31 mouse cellular contexts compared by ENCODE assay signal in the genomic region with DNA sequence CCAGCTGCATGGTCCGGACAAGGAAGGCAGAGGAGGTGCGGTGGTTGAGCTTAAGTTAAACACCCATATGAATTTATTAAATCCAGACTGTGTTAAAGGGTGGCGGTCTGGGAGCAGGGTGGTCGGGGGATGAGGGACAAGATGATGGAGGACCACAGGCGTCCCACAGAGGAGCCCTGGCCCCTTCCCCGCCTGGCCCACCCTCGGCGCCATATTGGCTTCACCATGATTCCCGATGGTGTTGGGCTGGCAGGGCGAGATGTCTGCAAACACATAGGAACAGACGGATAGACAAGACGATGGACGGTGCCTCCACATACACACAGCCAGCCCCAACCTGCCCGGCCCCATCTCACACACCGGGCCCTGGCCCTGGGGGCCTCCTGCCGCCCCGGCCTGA. TPM values are rescaled to one million over a fixed set of nuclear protein-coding genes. Genes with fewer than 3 reads are reported as not detected.
DNase-seq lines count a peak whose midpoint lies in the region; ATAC-seq and TF ChIP-seq lines count a peak whose summit lies in the region.
"Had no signal": no experiment of that assay in that cellular context is flagged by ENCODE, and none has a peak within 500 bp of the region (broad histone marks: within the 10 kb centered on the region; RNA-seq: fewer than 3 reads in every experiment).

No protein-coding gene starts in this region.

- H3K4me2 ChIP-seq in liver, embryonic 14.5 days (ENCODE audit: low read depth), result peak overlapping the region; percentile 52; the same call in 1 of the 2 replicates
- H3K4me2 ChIP-seq in liver, postnatal 0 days (ENCODE audit: low read depth, low read length), result 0 out of 2 replicates have a peak overlapping the region, but pooled peaks have one; percentile 4
- H3K4me2 ChIP-seq: embryonic facial prominence, embryonic 12.5 days; embryonic facial prominence, embryonic 15.5 days; heart, embryonic 13.5 days; hindbrain, embryonic 14.5 days had no signal

- H3K27me3 ChIP-seq in liver, embryonic 14.5 days (ENCODE audit: control insufficient read depth, insufficient read depth, low read length), result no peaks in the 10 kb centered on the region
- no peaks in the 10 kb centered on the region for H3K27me3 ChIP-seq in liver, postnatal 0 days (ENCODE audit: insufficient read depth, low read length)
- H3K27me3 ChIP-seq: embryonic facial prominence, embryonic 12.5 days; embryonic facial prominence, embryonic 15.5 days; heart, embryonic 13.5 days; Patski had no signal

- H3K9me3 ChIP-seq in ES-E14 (ENCODE audit: control insufficient read depth, insufficient read depth, low read depth, low read length), result no peaks in the 10 kb centered on the region
- no peaks in the 10 kb centered on the region for H3K9me3 ChIP-seq in liver, embryonic 14.5 days (ENCODE audit: control insufficient read depth, low read length)
- H3K9me3 ChIP-seq in liver, postnatal 0 days (ENCODE audit: low read length), result no peaks in the 10 kb centered on the region
- H3K9me3 ChIP-seq: embryonic facial prominence, embryonic 12.5 days; embryonic facial prominence, embryonic 15.5 days; G1E; heart, embryonic 13.5 days had no signal

- WGBS in liver, embryonic 14.5 days (ENCODE audit: insufficient replicate concordance), result 75% methylated on average over 17 of the region's 17 CpGs
- WGBS in liver, postnatal 0 days (ENCODE audit: insufficient replicate concordance), result 89% methylated on average over 17 of the region's 17 CpGs

- intact Hi-C loops in heart, postnatal 10 days (cut with DNase I), result no loop called here

- in situ Hi-C loops in ES-E14 (cut with MboI; ENCODE audit: low sequenced_read_pairs in 2 of 2, unreplicated experiment in 2 of 2), result no loop called here

- no peak overlapping the region for H3K4me3 ChIP-seq in ES-E14 (ENCODE audit: insufficient read depth in 1 of 2, low read depth in 1 of 2, low read length in 2 of 2, poor library complexity in 1 of 2, severe bottlenecking in 1 of 2)
- H3K4me3 ChIP-seq in liver, embryonic 14.5 days (ENCODE audit: insufficient read depth in 1 of 2, low read depth in 2 of 2, low read length in 2 of 2), result no peak overlapping the region
- no peak overlapping the region for H3K4me3 ChIP-seq in liver, postnatal 0 days (ENCODE audit: low read depth, low read length)
- H3K4me3 ChIP-seq: embryonic facial prominence, embryonic 12.5 days; embryonic facial prominence, embryonic 15.5 days; gastrocnemius, adult 2 months; heart, embryonic 13.5 days had no signal

- TF ChIP-seq CTCF in liver, embryonic 14.5 days (IDR thresholded peaks at IDR 0.05; ENCODE audit: low read depth), result no peak
- TF ChIP-seq CTCF in liver, postnatal 0 days (IDR thresholded peaks at IDR 0.05; ENCODE audit: low read depth), result no peak

- no peaks in the 10 kb centered on the region for H3K4me1 ChIP-seq in ES-E14 (ENCODE audit: control insufficient read depth in 2 of 2, insufficient read depth in 2 of 2, low read length in 2 of 2, poor library complexity in 1 of 2)
- H3K4me1 ChIP-seq in liver, embryonic 14.5 days (replicated peaks; ENCODE audit: control insufficient read depth in 2 of 2, insufficient read depth in 2 of 2, low read length in 1 of 2), result peaks cover 19 to 20% of the 10 kb centered on the region in 2 experiments
- H3K4me1 ChIP-seq in liver, postnatal 0 days (ENCODE audit: insufficient read depth), result peaks cover 11% of the 10 kb centered on the region
- H3K4me1 ChIP-seq: embryonic facial prominence, embryonic 12.5 days had no signal

- no peak for ATAC-seq in liver, embryonic 14.5 days (ENCODE audit: insufficient read depth)
- no peak for ATAC-seq in liver, postnatal 0 days
- ATAC-seq: forebrain, embryonic 14.5 days; forebrain, postnatal 0 days; hindbrain, postnatal 0 days; Patski had no signal

- H3K36me3 ChIP-seq in ES-E14 (ENCODE audit: control insufficient read depth, insufficient read depth, low read length, poor library complexity, severe bottlenecking), result peaks cover 50% of the 10 kb centered on the region
- peaks cover 39% of the 10 kb centered on the region for H3K36me3 ChIP-seq in liver, embryonic 14.5 days (replicated peaks; ENCODE audit: control insufficient read depth, insufficient read depth, low read depth)
- peaks cover 52% of the 10 kb centered on the region for H3K36me3 ChIP-seq in liver, postnatal 0 days (replicated peaks; ENCODE audit: insufficient read depth, low read length)

- H3K27ac ChIP-seq in ES-E14 (ENCODE audit: insufficient read depth, low read depth, low read length, poor library complexity, severe bottlenecking), result peak overlapping the region; percentile 16; the same call in 1 of the 2 replicates
- H3K27ac ChIP-seq in liver, embryonic 14.5 days, result peak overlapping the region; percentile 66
- H3K27ac ChIP-seq in liver, postnatal 0 days (ENCODE audit: low read depth), result no peak overlapping the region; the same call in 1 of the 2 replicates
- H3K27ac ChIP-seq: embryonic facial prominence, embryonic 12.5 days; embryonic facial prominence, embryonic 15.5 days; gastrocnemius, adult 2 months; heart, embryonic 13.5 days; hindbrain, embryonic 14.5 days; hindbrain, postnatal 0 days had no signal

- DNase-seq in heart, adult 11 months, result peak; percentile 91
- no peak for DNase-seq in heart, postnatal 10 days
- DNase-seq in ES-E14 (ENCODE audit: low read depth, low spot score), result no peak
- DNase-seq in liver, embryonic 14.5 days (ENCODE audit: low read depth in 3 of 3, low spot score in 3 of 3), result no peak
- DNase-seq in liver, postnatal 0 days, result no peak
- DNase-seq in T-cell, adult 2 months (ENCODE audit: low spot score), result no peak
- no peak for DNase-seq in kidney, adult 18-20 months
- DNase-seq: adrenal gland, adult 2 months; adrenal gland, postnatal 14 days; cerebellum, adult 11 months; cerebellum, adult 2 months; cerebellum, adult 9-11 months; cerebellum, postnatal 25 days; forebrain, postnatal 0 days; gastrocnemius, adult 2 months; gastrocnemius, postnatal 14 days; heart, adult 18-20 months had no signal

- TF ChIP-seq EP300 in liver, embryonic 14.5 days (IDR thresholded peaks at IDR 0.05; ENCODE audit: low read depth), result no peak
- no peak for TF ChIP-seq EP300 in liver, postnatal 0 days (IDR thresholded peaks at IDR 0.05; ENCODE audit: low read depth)

- no peak overlapping the region for H3K9ac ChIP-seq in ES-E14 (ENCODE audit: insufficient read depth, low read depth, low read length, poor library complexity, severe bottlenecking)
- H3K9ac ChIP-seq in liver, embryonic 14.5 days (replicated peaks), result no peak overlapping the region
- H3K9ac ChIP-seq in liver, postnatal 0 days (replicated peaks), result no peak overlapping the region
- H3K9ac ChIP-seq: embryonic facial prominence, embryonic 12.5 days; embryonic facial prominence, embryonic 15.5 days; forebrain, postnatal 0 days; heart, embryonic 13.5 days; hindbrain, embryonic 14.5 days had no signal

TF ChIP-seq in ES-E14, 5 proteins besides CTCF, POLR2A, EP300 and RAD21:
- no peak for TF ChIP-seq CHD2 (IDR thresholded peaks at IDR 0.05; ENCODE audit: low read depth, low read length)
- TF ChIP-seq ZNF384 (IDR thresholded peaks at IDR 0.05; ENCODE audit: low read depth, low read length), result no peak
- TF ChIP-seq ZC3H11A (IDR thresholded peaks at IDR 0.05; ENCODE audit: borderline replicate concordance, low read depth, low read length), result no peak
- no peak for TF ChIP-seq MAFK (IDR thresholded peaks at IDR 0.05; ENCODE audit: insufficient read depth, low read depth, low read length)
- no peak for TF ChIP-seq HCFC1 (IDR thresholded peaks at IDR 0.05; ENCODE audit: borderline replicate concordance, insufficient read depth, low read length)

RNA-seq across cellular contexts. Expression of a gene that starts 4.0 kb away (rescaled TPM):
- total RNA-seq in heart, postnatal 10 days (2021), result 10 to 100 TPM in 1 of 2 experiments, 1 to 10 TPM in 1; 9.4 to 12.0 TPM
- total RNA-seq in ES-E14 (2012; rRNA removed), result 13.9 and 15.1 TPM in 2 replicates
- polyA plus RNA-seq in liver, embryonic 14.5 days (2012; rRNA removed), result 1.0 and 1.1 TPM in 2 replicates
- polyA plus RNA-seq in liver, embryonic 14.5 days (2014; fragmentation: Nextera tagmentation; extraction: Ambion mirVana), result 0.89 and 1.2 TPM in 2 replicates
- polyA plus RNA-seq in liver, postnatal 0 days (2015; fragmentation: Nextera tagmentation; extraction: Ambion mirVana), result 2.2 and 2.3 TPM in 2 replicates

RNA-seq across cellular contexts. Expression of a gene that starts 28.9 kb away (rescaled TPM):
- 10 to 100 TPM; 24.1 to 29.5 TPM for total RNA-seq in heart, postnatal 10 days (2021)
- 52.7 and 83.4 TPM in 2 replicates for total RNA-seq in ES-E14 (2012; rRNA removed)
- polyA plus RNA-seq in liver, embryonic 14.5 days (2012; rRNA removed), result 21.3 and 23.3 TPM in 2 replicates
- polyA plus RNA-seq in liver, embryonic 14.5 days (2014; fragmentation: Nextera tagmentation; extraction: Ambion mirVana), result 7.5 and 8.6 TPM in 2 replicates
- 7.6 and 8.1 TPM in 2 replicates for polyA plus RNA-seq in liver, postnatal 0 days (2015; fragmentation: Nextera tagmentation; extraction: Ambion mirVana)

RNA-seq across cellular contexts. Expression of a gene that starts 31.6 kb away (rescaled TPM):
- 100 to 1,000 TPM in 1 of 2 experiments, 10 to 100 TPM in 1; 95.2 to 102 TPM for total RNA-seq in heart, postnatal 10 days (2021)
- total RNA-seq in ES-E14 (2012; rRNA removed), result 129 and 156 TPM in 2 replicates
- polyA plus RNA-seq in liver, embryonic 14.5 days (2012; rRNA removed), result 20.6 and 20.9 TPM in 2 replicates
- 44.4 and 50.4 TPM in 2 replicates for polyA plus RNA-seq in liver, embryonic 14.5 days (2014; fragmentation: Nextera tagmentation; extraction: Ambion mirVana)
- polyA plus RNA-seq in liver, postnatal 0 days (2015; fragmentation: Nextera tagmentation; extraction: Ambion mirVana), result 40.3 and 44.4 TPM in 2 replicates

RNA-seq across cellular contexts. Expression of a gene that starts 44.5 kb away (rescaled TPM):
- under 1 TPM in 1 of 2 experiments, not detected in 1; 0.60 TPM for total RNA-seq in heart, postnatal 10 days (2021)
- total RNA-seq in ES-E14 (2012; rRNA removed), result not detected in 2 replicates
- 494 and 507 TPM in 2 replicates for polyA plus RNA-seq in liver, embryonic 14.5 days (2012; rRNA removed)
- 990 and 1,023 TPM in 2 replicates for polyA plus RNA-seq in liver, embryonic 14.5 days (2014; fragmentation: Nextera tagmentation; extraction: Ambion mirVana)
- polyA plus RNA-seq in liver, postnatal 0 days (2015; fragmentation: Nextera tagmentation; extraction: Ambion mirVana), result 2,864 and 3,070 TPM in 2 replicates
- total RNA-seq: common myeloid progenitor, adult 5-6 weeks; G1E; gastrocnemius, adult 2 months; heart, postnatal 25 days; hindbrain, postnatal 0 days had no signal
- polyA plus RNA-seq: cerebellum, adult 2 months; forebrain, embryonic 11.5 days; forebrain, embryonic 14.5 days; frontal cortex, adult 2 months; G1E; hindbrain, embryonic 11.5 days; hindbrain, embryonic 14.5 days; Patski had no signal

RNA-seq across cellular contexts. Expression of a gene that starts 48.0 kb away (rescaled TPM):
- total RNA-seq in heart, postnatal 10 days (2021), result not detected
- total RNA-seq in ES-E14 (2012; rRNA removed), result 0.48 TPM in 1 of 2 replicates, not detected in the other
- polyA plus RNA-seq in liver, embryonic 14.5 days (2012; rRNA removed), result 3.3 and 5.1 TPM in 2 replicates
- 29.0 and 48.5 TPM in 2 replicates for polyA plus RNA-seq in liver, embryonic 14.5 days (2014; fragmentation: Nextera tagmentation; extraction: Ambion mirVana)
- polyA plus RNA-seq in liver, postnatal 0 days (2015; fragmentation: Nextera tagmentation; extraction: Ambion mirVana), result 187 and 234 TPM in 2 replicates
- total RNA-seq: common myeloid progenitor, adult 5-6 weeks; forebrain, postnatal 0 days; G1E; gastrocnemius, adult 2 months; gastrocnemius, postnatal 14 days; gastrocnemius, postnatal 4 days; heart, adult 18-20 months; heart, postnatal 25 days; hindbrain, postnatal 0 days had no signal
- polyA plus RNA-seq: cerebellum, adult 2 months; embryonic facial prominence, embryonic 12.5 days; embryonic facial prominence, embryonic 15.5 days; forebrain, embryonic 11.5 days; forebrain, embryonic 14.5 days; forebrain, postnatal 0 days; frontal cortex, adult 2 months; G1E; heart, embryonic 13.5 days; hindbrain, embryonic 11.5 days; hindbrain, embryonic 14.5 days; hindbrain, postnatal 0 days; Patski had no signal
